Mouse (Mus musculus) stomach, embryonic 14.5 days (tissue): ENCODE data around the gene Vkorc1. TPM values are rescaled to one million over a fixed set of nuclear protein-coding genes. Genes with fewer than 3 reads are reported as not detected.
A peak's percentile ranks its signal among the peaks of the same experiment; 100 is the strongest.

Source experiments
- ATAC-seq: fragments of 200-750 bp; cut with Nextera tagmentation; 2 replicates; pipeline ENCODE4 v1.8.0; 2017; ENCODE audit warnings: low read depth, moderate TSS enrichment; ENCODE audit not compliant: insufficient number of reproducible peaks, insufficient read depth, low FRiP score
- H3K27ac ChIP-seq: fragments of 300-500 bp; sonication (generic); 2 replicates; pipeline ENCODE4 v1.5.1; 2014; ENCODE audit warnings: mild to moderate bottlenecking, low read length, moderate library complexity, mixed read lengths
- H3K27me3 ChIP-seq: fragments of 300-500 bp; sonication (generic); 2 replicates; pipeline ENCODE4 v1.6.1; 2014; ENCODE audit warnings: low read length, control low read depth, mixed read lengths; ENCODE audit not compliant: control insufficient read depth, insufficient read depth
- H3K36me3 ChIP-seq: fragments of 300-500 bp; sonication (generic); 2 replicates; pipeline ENCODE4 v1.6.1; 2014; ENCODE audit warnings: mild to moderate bottlenecking, control low read depth, low read length, moderate library complexity, mixed read lengths; ENCODE audit not compliant: control insufficient read depth, insufficient read depth
- H3K4me1 ChIP-seq: fragments of 300-500 bp; sonication (generic); 2 replicates; pipeline ENCODE4 v1.6.1; 2014; ENCODE audit warnings: low read length, control low read depth, mixed read lengths; ENCODE audit not compliant: control insufficient read depth, insufficient read depth
- H3K4me2 ChIP-seq: fragments of 300-500 bp; sonication (generic); replicated peaks from 2 replicates; pipeline ENCODE4 v1.6.1; 2014; ENCODE audit warnings: low read depth, low read length, control low read depth
- H3K4me3 ChIP-seq: fragments of 300-500 bp; sonication (generic); 2 replicates; pipeline ENCODE4 v1.5.1; 2014; ENCODE audit warnings: low read depth, low read length, control low read depth
- H3K9ac ChIP-seq: fragments of 300-500 bp; sonication (generic); replicated peaks from 2 replicates; pipeline ENCODE4 v1.6.1; 2014; ENCODE audit warnings: low read depth, mild to moderate bottlenecking, control low read depth, low read length, moderate library complexity, mixed read lengths
- H3K9me3 ChIP-seq: fragments of 300-500 bp; sonication (generic); 2 replicates; pipeline ENCODE4 v1.6.1; 2016; ENCODE audit warnings: low read depth, low read length, control low read depth; ENCODE audit not compliant: control insufficient read depth
- WGBS: fragments of 180-500 bp; shearing (Covaris S2); extraction: QIAGEN DNeasy Blood & Tissue Kit; methylation state at CpG from one replicate; pipeline ENCODE4 v1.1.7; 2014; 5-methylcytosine and 5-hydroxymethylcytosine counted together
- polyA plus RNA-seq: library from polyadenylated mRNA; unstranded; fragments of >200 nt; fragmentation: Nextera tagmentation; extraction: Ambion mirVana; gene quantifications from 2 replicates; pipeline ENCODE4 v1.2.1, GENCODE M21; 2014

Vkorc1 gene
- polyA plus RNA-seq, 1 experiment from 2014 or later = 184 TPM

GRCm38 (mm10) chr7:127879301-127879700, 16.1 kb downstream of the Vkorc1 start:
- Histone ChIP-seq H3K9me3 (no peaks in the 10 kb centered on the region), H3K27me3 (no peaks in the 10 kb centered on the region), H3K27ac (no peak overlapping the region), H3K36me3 (peaks cover 61% of the 10 kb centered on the region), H3K4me1 (peaks cover 15% of the 10 kb centered on the region; the same call in 1 of the 2 replicates), H3K4me3 (no peak overlapping the region), H3K4me2 (no peak overlapping the region), H3K9ac (no peak overlapping the region)
- ATAC-seq = no peak
- 92% methylated on average over 9 of the region's 9 CpGs for WGBS

- H3K36me3 ChIP-seq = peaks cover 39% of the 10 kb centered on the region
- no peaks in the 10 kb centered on the region for H3K27me3 ChIP-seq
- peak; percentile 79 for ATAC-seq
- H3K4me3 ChIP-seq = peak within 1 kb of the TSS; percentile 66
- H3K27ac ChIP-seq = peak within 1 kb of the TSS; percentile 95
- peak within 1 kb of the TSS; percentile 92 for H3K4me2 ChIP-seq
- no peaks in the 10 kb centered on the region for H3K9me3 ChIP-seq
- H3K4me1 ChIP-seq = peaks cover 15% of the 10 kb centered on the region; the same call in 1 of the 2 replicates
- WGBS = under 1% methylated on average over 60 of the region's 60 CpGs
- H3K9ac ChIP-seq = peak within 1 kb of the TSS; percentile 71
Measured at GRCm38 (mm10) chr7:127876467-127877348, 18.7 kb downstream of the Vkorc1 start, which contains the start of gene Zfp668. Gene Zfp668, minus strand, starts transcription at chr7:127876828.

GRCm38 (mm10) chr7:127876041-127876466, 19.4 kb downstream of the Vkorc1 start, which contains the start of gene Zfp646:
Gene Zfp646, plus strand, starts transcription at chr7:127876221.
- Histone ChIP-seq H3K9me3 (no peaks in the 10 kb centered on the region), H3K27me3 (no peaks in the 10 kb centered on the region), H3K4me3 (peak within 1 kb of the TSS; percentile 66), H3K36me3 (peaks cover 32% of the 10 kb centered on the region), H3K4me1 (peaks cover 15% of the 10 kb centered on the region; the same call in 1 of the 2 replicates), H3K9ac (peak within 1 kb of the TSS; percentile 71), H3K4me2 (peak within 1 kb of the TSS; percentile 92), H3K27ac (peak within 1 kb of the TSS; percentile 95)
- peak; percentile 86 for ATAC-seq
- WGBS = 1% methylated on average over 38 of the region's 41 CpGs

- Histone ChIP-seq H3K4me2 (peak overlapping the region; percentile 92), H3K9ac (peak overlapping the region; percentile 71), H3K27me3 (no peaks in the 10 kb centered on the region), H3K4me1 (peaks cover 15% of the 10 kb centered on the region; the same call in 1 of the 2 replicates), H3K9me3 (no peaks in the 10 kb centered on the region), H3K4me3 (peak overlapping the region; percentile 66), H3K36me3 (peaks cover 28% of the 10 kb centered on the region), H3K27ac (peak overlapping the region; percentile 95)
- peak; percentile 92 for ATAC-seq
- under 1% methylated on average over 41 of the region's 43 CpGs for WGBS
Measured at GRCm38 (mm10) chr7:127875627-127876001, 19.8 kb downstream of the Vkorc1 start.

GRCm38 (mm10) chr7:127874812-127875626, 20.4 kb downstream of the Vkorc1 start:
- peak; percentile 2; the same call in 1 of the 2 replicates for ATAC-seq

GRCm38 (mm10) chr7:127870136-127870821, 25.1 kb downstream of the Vkorc1 start:
- Histone ChIP-seq H3K27ac (no peak overlapping the region), H3K27me3 (no peaks in the 10 kb centered on the region), H3K4me2 (no peak overlapping the region), H3K9me3 (no peaks in the 10 kb centered on the region), H3K9ac (no peak overlapping the region), H3K36me3 (peaks cover 24% of the 10 kb centered on the region), H3K4me1 (peaks cover 12% of the 10 kb centered on the region; the same call in 1 of the 2 replicates), H3K4me3 (no peak overlapping the region)
- no peak for ATAC-seq
- 78% methylated on average over 5 of the region's 5 CpGs for WGBS

More at GRCm38 (mm10) chr7:127874812-127875626, 20.4 kb downstream of the Vkorc1 start:
- Histone ChIP-seq H3K4me2 (peak overlapping the region; percentile 63), H3K9ac (peak overlapping the region; percentile 71), H3K36me3 (peaks cover 22% of the 10 kb centered on the region), H3K27me3 (no peaks in the 10 kb centered on the region), H3K4me1 (peaks cover 15% of the 10 kb centered on the region; the same call in 1 of the 2 replicates), H3K4me3 (peak overlapping the region; percentile 66), H3K9me3 (no peaks in the 10 kb centered on the region), H3K27ac (peak overlapping the region; percentile 95)
- 3% methylated on average over 20 of the region's 20 CpGs for WGBS

- no peak for ATAC-seq
- Histone ChIP-seq H3K4me2 (no peak overlapping the region), H3K4me1 (peaks cover 8% of the 10 kb centered on the region; the same call in 1 of the 2 replicates), H3K4me3 (no peak overlapping the region), H3K36me3 (peaks cover 29% of the 10 kb centered on the region), H3K27me3 (no peaks in the 10 kb centered on the region), H3K27ac (no peak overlapping the region), H3K9ac (no peak overlapping the region), H3K9me3 (no peaks in the 10 kb centered on the region)
- WGBS = 54% methylated on average over 3 of the region's 3 CpGs
Measured at GRCm38 (mm10) chr7:127869149-127869810, 26.1 kb downstream of the Vkorc1 start.
